Mouse (Mus musculus) erythroblast, adult 5-6 weeks (primary cell): ENCODE results near the gene Armcx1. TPM values are rescaled to one million over a fixed set of nuclear protein-coding genes. Genes with fewer than 3 reads are reported as not detected.
"Not testable (repeated sequence)": the region's sequence is repeated elsewhere in the genome, so short reads cannot be mapped to it uniquely, and the experiment has no call there.

Source experiments
- ATAC-seq: replicated peaks from 2 replicates; pipeline ENCODE4 v1.8.0; 2016; ENCODE audit warnings: moderate number of reproducible peaks, mild to moderate bottlenecking, moderate TSS enrichment, inconsistent platforms; ENCODE audit not compliant: poor library complexity, low FRiP score, severe bottlenecking
- total RNA-seq, 2 experiments: library from RNA; stranded (forward) in 1 of 2; stranded (reverse) in 1 of 2; fragments of 150-400 nt in 1 of 2; fragments of 200-764, 138-1000 nt in 1 of 2; gene quantifications; 2 replicates each; pipeline versions ENCODE4 v1.2.3 to v1.2.4; 2015 to 2017; ENCODE audit warnings: low replicate concordance in 2 of 2

Armcx1 gene
- total RNA-seq, 2 experiments from 2014 or later, result 2.5 to 5.0 TPM

- ATAC-seq, result peak; percentile 84
Measured at GRCm38 (mm10) chrX:134756434-134757292, 38.9 kb downstream of the Armcx1 start, which contains the start of gene Armcx3. Gene Armcx3 (plus strand): TSS chrX:134756595.

GRCm38 (mm10) chrX:134757293-134757995, 39.7 kb downstream of the Armcx1 start:
- ATAC-seq, result no peak

- ATAC-seq, result not testable (repeated sequence)
Measured at GRCm38 (mm10) chrX:134763428-134764198, 45.9 kb downstream of the Armcx1 start.

Other genes starting within 250 kb of the Armcx1 start
- gene Taf7l, start 241.5 kb upstream of the Armcx1 start, total RNA-seq (2015; ENCODE audit: low replicate concordance), result not detected in 2 replicates
- not detected in 2 replicates for gene Taf7l, start 241.5 kb upstream of the Armcx1 start, total RNA-seq (2017; ENCODE audit: low replicate concordance)
- gene Timm8a1, start 176.1 kb upstream of the Armcx1 start, total RNA-seq (2015; ENCODE audit: low replicate concordance), result 13.6 and 29.4 TPM in 2 replicates
- 10.9 and 15.2 TPM in 2 replicates for gene Timm8a1, start 176.1 kb upstream of the Armcx1 start, total RNA-seq (2017; ENCODE audit: low replicate concordance)
- 11.9 and 14.2 TPM in 2 replicates for gene Btk, start 134.4 kb upstream of the Armcx1 start, total RNA-seq (2015; ENCODE audit: low replicate concordance)
- gene Btk, start 134.4 kb upstream of the Armcx1 start, total RNA-seq (2017; ENCODE audit: low replicate concordance), result 4.6 and 16.4 TPM in 2 replicates
- gene Rpl36a, start 132.3 kb upstream of the Armcx1 start, total RNA-seq (2015; ENCODE audit: low replicate concordance), result 266 and 403 TPM in 2 replicates
- gene Rpl36a, start 132.3 kb upstream of the Armcx1 start, total RNA-seq (2017; ENCODE audit: low replicate concordance), result 548 and 594 TPM in 2 replicates
- 2.1 and 3.3 TPM in 2 replicates for gene Gla, start 116.8 kb upstream of the Armcx1 start, total RNA-seq (2015; ENCODE audit: low replicate concordance)
- gene Gla, start 116.8 kb upstream of the Armcx1 start, total RNA-seq (2017; ENCODE audit: low replicate concordance), result 2.2 and 4.0 TPM in 2 replicates
- gene Hnrnph2, start 116.8 kb upstream of the Armcx1 start, total RNA-seq (2015; ENCODE audit: low replicate concordance), result 36.5 and 47.0 TPM in 2 replicates
- 76.8 and 92.0 TPM in 2 replicates for gene Hnrnph2, start 116.8 kb upstream of the Armcx1 start, total RNA-seq (2017; ENCODE audit: low replicate concordance)
- gene Armcx4, start 31.4 kb upstream of the Armcx1 start, total RNA-seq (2015; ENCODE audit: low replicate concordance), result under 0.01 and 0.84 TPM in 2 replicates
- gene Armcx4, start 31.4 kb upstream of the Armcx1 start, total RNA-seq (2017; ENCODE audit: low replicate concordance), result under 0.01 and 0.14 TPM in 2 replicates
- 0.63 and 2.9 TPM in 2 replicates for gene Armcx6, start 33.5 kb downstream of the Armcx1 start, total RNA-seq (2015; ENCODE audit: low replicate concordance)
- gene Armcx6, start 33.5 kb downstream of the Armcx1 start, total RNA-seq (2017; ENCODE audit: low replicate concordance), result 0.09 and 0.70 TPM in 2 replicates
- gene Armcx3, start 38.6 kb downstream of the Armcx1 start, total RNA-seq (2015; ENCODE audit: low replicate concordance), result 3.8 and 5.0 TPM in 2 replicates
- gene Armcx3, start 38.6 kb downstream of the Armcx1 start, total RNA-seq (2017; ENCODE audit: low replicate concordance), result 2.0 and 3.5 TPM in 2 replicates
- gene Armcx2, start 91.3 kb downstream of the Armcx1 start, total RNA-seq (2015; ENCODE audit: low replicate concordance), result 2.3 TPM in 2 replicates
- 2.0 TPM in 1 of 2 replicates, not detected in the other for gene Armcx2, start 91.3 kb downstream of the Armcx1 start, total RNA-seq (2017; ENCODE audit: low replicate concordance)
- gene Nxf2, start 246.8 kb downstream of the Armcx1 start, total RNA-seq (2015; ENCODE audit: low replicate concordance), result 1.0 TPM in 1 of 2 replicates, not detected in the other
- gene Nxf2, start 246.8 kb downstream of the Armcx1 start, total RNA-seq (2017; ENCODE audit: low replicate concordance), result not detected in 2 replicates